Mouse (Mus musculus) urinary bladder, postnatal 14 days (tissue): ENCODE measurements around the gene Gpr107.
"Not testable (repeated sequence)": the region's sequence is repeated elsewhere in the genome, so short reads cannot be mapped to it uniquely, and the experiment has no call there.

Source experiments
- DNase-seq: peaks from one replicate; pipeline ENCODE4 v3.0.0; 2021; ENCODE audit warnings: low spot score

Gpr107 gene

DNA sequence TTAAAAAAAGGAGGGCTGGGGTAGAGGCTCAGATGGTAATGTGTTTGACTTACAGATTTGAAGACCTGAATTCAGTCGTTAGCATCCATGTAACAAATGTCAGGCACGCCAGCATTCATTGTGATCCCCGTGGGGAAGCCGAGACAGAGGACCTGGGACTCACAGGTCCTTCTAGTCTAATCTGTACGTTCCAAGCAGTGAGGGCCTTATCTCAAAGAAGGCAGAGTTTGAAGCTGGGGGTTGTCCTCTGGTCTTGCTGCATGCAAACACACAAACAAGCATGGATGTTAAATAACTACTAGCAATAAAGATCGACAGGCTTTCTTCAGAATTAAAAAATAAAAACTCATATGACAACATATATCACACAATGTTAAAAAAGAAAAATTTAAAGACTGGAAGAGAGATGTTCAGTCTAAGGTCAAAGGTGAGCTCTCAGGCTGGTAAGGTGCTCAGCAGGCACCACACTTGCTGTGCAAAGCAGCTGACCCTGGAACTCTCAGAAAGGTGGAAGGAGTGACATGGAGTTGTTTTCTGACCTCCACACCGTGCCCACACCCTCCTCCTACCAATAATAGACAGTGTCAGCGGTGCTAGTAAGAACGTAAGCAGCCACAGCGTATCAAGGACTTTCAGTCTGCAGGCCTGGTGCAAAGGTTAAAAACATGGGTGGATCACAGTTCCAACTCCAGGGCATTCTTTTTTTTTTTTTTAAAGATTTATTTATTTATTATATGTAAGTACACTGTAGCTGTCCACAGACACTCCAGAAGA is 8.2 kb downstream of the Gpr107 start:
- DNase-seq, result no peak

DNA sequence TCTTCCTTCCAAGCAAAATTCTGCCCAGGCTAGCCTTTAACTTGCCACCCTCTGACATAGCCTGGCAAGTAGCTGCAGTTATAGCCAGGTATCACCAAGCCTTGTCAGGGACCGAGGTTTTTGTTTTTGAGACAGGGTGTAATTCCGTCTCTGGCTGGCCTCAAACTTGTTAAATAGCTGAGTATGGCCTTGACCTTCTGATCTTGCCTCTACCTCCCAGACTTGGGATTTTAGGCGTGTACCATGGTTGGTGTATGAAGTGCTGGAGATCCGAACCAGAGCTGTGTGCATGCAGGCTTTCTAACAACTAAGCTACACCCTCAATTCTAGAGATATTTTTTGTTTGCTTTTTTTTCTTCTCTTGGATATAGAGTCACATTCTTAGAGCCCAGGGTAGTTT is 9.5 kb downstream of the Gpr107 start:
- no peak for DNase-seq

DNA sequence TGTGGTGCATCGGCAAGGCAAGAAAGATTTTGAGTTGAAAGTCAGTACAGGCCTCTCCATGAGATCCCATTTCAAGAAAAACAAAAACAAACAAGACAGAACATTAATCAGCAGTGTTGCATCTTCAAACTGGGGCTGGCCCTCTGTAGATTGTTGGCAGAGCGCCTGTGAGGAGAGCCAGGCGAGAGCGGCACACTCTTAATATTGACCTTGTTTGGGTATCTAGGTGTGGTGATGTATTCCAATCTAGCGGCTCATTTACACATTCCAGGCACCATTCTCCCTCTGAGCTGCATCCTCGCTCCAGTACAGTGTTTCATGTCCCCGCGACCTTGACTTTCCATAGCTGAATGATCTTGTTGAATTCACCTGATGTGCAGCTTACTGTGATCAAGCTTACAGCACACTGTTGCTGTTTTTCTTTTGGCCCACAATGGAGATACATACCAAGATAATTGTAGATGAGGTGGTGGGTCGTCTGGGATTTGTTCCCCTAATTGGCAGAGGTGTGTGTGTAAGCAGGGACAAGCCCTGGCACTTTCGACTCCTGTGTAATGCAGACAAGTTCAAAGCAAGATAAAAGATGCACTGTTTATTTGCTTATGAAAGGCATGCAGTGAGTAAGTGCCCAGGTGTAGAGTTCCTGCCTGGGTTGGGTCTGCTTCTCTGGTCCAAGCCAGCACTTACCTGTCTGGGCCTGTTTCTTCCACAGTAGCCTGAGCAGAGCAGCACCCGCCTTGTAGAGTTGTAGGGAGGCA is 11.4 kb downstream of the Gpr107 start:
- DNase-seq, result peak; percentile 71

DNA sequence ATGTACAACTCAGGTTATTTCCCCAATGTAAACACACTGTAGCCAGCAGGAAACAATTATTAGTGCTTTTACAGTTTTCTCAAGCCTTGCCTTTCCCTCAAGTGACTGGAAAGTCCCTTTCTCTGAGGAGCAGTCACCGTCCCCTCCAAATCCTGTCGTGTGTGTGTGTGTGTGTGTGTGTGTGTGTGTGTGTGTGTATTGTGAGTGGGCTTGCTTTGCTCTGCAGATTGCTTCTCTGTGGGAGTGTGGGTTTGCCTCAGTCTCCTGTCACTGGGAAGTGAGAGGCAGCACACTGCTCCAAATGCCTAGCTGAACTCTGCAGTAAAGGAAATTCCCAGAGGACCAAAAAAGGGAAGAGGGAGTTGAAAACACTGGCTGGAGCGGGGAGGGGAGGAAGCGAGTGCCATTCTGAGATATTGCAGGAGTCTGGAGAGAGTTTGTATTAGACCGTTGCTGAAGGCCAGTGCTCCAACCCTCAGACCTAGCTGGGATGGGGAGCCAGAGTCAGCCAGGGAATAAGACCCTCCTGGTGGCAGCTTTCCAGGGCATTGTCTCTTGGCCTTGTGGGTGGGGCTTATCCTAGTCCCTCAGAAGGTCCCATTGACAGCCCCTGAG is 12.8 kb downstream of the Gpr107 start:
- DNase-seq, result peak; percentile 17

DNA sequence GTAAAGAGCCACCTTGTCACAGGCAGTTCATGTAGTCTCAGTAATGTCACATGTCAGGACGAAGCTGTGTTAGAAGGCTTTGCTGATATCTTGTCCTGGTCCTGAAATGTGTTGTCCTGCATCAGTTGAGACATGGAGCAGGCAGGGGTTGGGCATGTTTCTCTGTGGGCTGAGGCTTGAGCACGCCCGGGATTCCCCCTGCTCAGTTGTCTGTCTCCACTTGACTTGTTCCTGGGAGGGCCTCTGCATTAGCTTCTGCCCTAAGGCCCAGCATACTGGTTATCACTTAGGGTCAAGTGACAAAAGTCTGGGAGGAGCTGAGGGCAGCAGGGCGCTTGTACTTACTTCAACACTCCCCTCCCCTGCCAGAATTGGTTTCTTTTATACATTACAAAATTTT is 13.4 kb downstream of the Gpr107 start:
- DNase-seq, result no peak

DNA sequence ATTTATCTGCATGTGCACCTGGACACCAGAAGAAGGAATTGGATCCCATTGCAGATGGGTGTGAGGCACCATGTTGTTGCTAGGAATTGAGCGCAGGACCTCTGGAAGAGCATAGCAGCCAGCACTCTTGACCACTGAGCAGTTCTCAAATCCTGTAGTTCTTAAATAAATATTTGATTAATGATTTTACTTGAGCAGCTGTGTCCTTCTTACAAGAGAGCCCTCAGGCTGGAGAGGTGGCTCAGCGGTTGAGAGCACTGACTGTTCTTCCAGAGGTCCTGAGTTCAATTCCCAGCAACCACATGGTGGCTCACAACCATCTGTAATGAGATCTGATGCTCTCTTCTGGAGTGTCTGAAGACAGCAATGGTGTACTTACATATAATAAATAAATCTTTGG is 15.5 kb downstream of the Gpr107 start:
- not testable (repeated sequence) for DNase-seq

DNA sequence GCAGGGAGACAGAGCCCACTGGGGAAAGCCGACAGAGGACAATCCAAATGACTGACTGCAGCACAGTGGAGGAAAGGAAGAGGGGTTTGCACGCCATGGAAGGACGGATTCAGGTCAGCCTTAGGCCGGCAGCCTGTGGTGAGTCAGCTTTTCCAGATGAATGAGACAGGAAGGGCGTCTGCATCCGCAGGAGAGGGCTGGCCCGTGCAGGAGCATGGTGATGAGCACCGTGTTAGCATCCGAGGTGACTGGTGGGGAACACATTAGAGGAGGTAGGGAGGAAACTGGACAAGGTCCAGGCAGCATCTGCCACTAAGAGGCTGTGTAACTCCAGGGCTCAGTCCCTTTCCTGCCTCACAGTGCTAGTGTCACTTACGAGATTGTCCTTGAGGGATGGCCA is 16.9 kb downstream of the Gpr107 start:
- no peak for DNase-seq

DNA sequence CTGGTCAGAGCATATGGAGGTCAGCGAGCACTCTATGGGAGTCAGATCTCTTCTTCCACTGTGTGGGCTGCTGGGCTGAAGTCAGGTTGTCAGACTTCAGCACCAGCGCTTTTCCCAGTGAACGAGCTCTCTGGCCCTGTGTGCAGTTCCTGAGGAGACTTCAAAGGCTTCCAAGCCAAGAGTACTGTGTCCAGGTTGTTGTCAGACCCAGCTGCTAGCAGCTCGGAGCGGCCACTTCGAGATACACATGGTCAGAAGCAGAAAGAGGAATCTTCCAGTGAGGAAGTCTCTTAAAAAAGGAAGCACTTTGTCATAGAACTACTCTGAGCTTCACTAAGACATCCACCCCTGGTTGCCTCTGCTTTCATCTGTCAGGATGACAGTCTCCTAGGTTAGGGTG is 18.0 kb downstream of the Gpr107 start:
- DNase-seq, result no peak

DNA sequence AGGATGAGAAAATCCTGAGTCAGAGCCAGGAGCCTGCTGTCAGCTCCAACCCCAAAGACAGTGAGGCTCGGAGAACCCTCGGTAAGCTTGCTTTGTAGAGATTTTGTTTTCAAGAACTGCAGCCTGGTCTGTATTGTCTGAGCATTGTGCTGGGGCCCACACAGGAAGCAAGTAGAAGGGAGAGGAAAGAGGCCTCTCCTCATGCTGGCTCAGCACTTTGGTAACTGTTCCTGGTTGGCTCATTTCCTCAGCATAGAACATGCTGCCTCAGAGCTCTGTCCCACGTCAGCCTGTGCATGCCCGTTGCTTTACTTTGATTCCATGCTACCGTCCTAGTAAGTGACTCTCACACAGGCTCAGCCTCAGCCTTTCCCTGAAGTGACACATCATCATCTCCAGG is 19.9 kb downstream of the Gpr107 start:
- no peak for DNase-seq

DNA sequence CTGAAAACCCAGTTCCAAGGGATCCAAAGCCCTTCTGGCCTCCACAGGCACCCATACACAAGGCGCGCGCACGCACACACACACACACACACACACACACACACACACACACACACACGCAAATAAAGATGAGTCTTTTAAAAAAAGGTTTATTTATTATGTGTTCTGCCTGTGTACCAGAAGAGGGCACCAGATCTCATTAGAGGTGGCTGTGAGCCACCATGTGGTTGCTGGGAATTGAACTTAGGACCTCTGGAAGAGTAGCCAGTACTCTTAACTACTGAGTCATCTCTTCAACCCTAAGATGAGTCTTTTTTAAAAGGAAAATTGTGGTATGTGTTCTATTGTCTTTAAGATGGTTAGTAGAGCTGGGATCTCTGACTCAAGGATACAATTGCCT is 20.4 kb downstream of the Gpr107 start:
- no peak for DNase-seq

DNA sequence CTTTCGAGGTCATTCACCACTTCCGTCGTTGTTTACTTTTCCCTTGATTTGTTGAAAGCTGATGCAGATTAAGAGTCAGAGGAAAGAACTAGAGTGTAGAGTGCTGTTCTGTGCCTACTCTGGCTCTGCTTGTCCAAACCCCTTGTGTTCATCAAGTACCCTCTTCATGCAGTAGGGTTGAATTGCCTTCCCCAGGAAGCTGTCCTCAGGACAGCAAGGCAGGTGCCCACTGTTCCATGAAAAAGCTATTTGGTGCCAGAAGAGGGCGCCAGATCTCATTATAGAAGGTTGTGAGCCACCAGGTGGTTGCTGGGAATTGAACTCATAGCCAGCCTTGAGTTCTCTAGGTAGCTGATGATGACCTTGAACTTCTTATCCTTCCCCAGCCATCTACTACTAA is 21.2 kb downstream of the Gpr107 start:
- DNase-seq, result no peak

DNA sequence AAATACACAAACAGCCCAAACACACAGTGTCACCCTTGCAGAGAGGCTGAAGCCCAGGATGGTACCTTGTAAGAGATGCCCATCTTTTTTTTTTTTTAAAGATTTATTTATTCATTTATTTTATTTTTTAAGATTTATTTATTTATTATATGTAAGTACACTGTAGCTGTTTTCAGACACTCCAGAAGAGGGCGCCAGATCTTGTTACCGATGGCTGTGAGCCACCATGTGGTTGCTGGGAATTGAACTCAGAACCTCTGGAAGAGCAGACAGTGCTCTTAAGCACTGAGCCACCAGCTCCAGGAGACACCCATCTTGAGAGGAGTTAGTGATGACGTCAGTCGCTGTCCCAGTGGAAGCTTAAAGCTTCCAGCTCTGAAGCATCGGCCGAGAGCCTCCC is 26.5 kb downstream of the Gpr107 start:
- DNase-seq, result not testable (repeated sequence)

DNA sequence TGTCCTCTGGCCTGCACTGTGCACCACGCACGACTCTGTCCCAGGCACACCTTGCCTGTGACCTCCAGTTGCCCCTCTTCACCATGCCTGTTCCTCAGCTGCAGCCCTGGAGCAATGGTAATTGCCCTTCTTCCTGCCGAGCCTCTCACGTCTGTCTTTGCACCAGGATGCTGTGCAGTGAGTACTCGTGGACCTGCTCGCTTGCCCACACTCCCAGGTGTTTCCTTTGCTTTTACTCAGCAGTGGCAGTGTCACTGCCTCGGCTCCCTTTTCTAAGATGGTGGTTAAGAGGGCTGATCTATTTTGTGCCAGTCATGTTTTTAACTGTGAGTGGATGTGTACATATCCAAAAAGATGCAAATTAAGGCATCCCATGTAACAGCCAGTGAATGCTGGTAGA is 27.4 kb downstream of the Gpr107 start:
- DNase-seq, result no peak

DNA sequence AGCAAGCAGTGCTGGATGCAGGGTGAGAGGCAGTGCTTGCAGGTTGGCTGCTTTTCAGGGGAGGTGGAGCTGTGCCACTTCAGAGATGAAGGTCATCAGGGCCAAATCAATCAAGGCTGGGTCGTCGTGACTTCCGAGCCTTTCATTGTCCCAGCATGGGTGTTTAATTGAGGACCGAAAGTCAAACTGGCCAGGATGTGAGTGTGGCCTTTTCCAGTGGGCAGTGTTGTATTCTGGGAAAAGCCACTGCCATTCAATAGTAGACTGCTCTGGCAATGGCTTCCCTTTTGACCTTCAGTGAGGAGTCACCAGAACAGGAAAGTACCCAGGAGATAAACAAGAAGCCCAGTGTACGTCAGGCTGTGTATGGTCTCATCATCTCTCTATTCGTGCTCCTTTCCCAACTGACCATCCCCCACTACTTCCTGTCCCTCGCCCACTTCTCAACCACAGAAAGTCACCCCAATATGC is 28.0 kb downstream of the Gpr107 start:
- no peak for DNase-seq

DNA sequence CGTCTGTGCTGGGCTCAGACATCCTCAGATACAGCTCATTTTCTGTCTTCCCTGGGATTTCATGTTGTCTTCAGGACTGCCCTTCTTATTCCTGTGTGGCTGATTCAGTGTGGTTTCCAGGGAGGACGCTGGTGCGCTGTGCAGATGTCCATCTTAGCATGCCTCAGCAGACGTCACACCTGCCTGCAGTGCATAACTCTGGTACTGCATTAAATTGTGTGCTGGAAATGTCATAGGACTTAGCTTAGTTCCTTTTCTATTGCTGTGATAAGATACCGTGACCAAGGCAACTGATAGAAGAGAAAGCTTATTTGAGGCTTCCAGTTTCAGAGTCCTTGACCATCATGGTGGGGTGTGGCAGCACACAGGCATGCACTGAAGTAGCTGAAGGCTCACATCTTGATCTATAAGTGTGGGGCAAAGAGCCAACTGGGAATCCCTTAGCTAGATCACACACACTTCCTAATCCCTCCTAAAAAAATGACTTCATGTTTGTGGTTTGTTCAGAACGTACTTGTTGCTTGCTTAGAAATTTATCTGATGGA is 30.7 kb downstream of the Gpr107 start:
- no peak for DNase-seq

DNA sequence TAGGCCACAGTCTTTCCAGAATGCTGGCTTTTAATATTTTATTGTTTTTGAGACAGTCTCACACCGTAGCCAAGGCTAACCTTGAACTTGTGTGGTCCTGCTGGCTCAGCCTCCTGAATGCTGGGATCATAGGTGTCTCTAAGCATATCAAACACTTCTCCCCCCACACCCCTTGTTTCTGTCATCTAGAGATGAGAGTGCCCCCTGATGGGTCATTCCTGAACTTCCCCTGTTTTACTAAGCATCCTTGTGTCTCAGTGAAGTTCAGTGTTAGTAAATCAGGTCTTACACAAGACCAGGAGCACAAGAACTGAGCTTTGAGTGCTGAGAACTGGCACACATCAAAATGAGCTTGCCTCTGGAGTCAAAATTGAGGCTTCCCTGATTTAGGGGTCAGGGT is 31.7 kb downstream of the Gpr107 start:
- no peak for DNase-seq

DNA sequence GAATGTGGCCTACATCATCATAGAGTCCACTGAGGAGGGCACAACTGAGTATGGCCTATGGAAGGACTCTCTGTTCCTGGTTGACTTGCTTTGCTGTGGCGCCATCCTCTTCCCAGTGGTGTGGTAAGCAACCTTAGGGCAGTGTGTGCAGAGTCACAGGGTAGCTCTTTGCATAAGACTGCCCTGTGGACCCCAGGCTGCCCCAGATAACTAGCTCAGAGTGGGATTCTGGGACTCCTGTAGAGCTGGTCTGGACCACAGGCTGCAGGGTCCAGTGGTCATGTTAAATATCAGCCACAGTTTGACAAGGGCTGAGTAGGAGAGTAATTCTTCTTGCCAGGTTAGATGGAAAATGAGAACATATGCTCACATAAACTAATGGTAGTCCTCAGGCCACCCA is 36.6 kb downstream of the Gpr107 start:
- DNase-seq, result no peak

DNA sequence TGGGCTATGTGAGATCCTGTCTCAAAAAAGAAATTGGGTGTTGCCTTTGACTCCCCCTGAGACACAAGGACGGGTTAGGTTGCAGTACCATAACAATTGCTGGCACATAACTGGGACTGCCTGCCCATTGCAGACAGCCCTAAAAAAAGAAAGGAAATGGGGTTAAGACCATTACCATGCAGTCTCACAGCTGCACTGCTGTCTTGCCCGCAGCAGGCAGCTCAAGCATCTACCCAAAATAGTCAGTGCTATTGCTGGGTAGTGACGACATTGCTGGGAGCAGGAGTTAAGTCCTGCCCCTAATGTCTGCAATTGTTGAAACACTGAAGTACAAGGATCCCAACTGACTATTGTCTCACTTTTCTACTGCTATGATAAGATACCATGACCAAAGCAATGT is 37.5 kb downstream of the Gpr107 start:
- no peak for DNase-seq

DNA sequence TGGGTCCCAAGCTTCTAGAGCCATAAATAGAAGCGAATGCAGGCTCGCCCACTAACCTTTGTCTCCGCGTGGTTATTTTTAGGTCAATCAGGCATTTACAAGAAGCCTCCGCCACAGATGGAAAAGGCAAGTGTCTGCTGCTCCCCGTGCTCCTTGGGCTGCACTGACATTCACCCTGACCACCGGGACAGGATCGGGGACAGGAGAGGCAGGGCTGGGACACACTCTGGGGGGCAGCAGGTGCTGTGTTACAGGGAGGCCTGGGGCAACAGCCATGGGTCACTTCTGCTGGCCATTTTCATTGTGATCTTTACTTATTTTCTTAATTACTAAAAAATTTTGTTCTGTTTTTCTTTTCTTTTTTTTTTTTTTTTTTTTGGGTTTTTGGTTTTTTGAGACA is 39.6 kb downstream of the Gpr107 start:
- no peak for DNase-seq

DNA sequence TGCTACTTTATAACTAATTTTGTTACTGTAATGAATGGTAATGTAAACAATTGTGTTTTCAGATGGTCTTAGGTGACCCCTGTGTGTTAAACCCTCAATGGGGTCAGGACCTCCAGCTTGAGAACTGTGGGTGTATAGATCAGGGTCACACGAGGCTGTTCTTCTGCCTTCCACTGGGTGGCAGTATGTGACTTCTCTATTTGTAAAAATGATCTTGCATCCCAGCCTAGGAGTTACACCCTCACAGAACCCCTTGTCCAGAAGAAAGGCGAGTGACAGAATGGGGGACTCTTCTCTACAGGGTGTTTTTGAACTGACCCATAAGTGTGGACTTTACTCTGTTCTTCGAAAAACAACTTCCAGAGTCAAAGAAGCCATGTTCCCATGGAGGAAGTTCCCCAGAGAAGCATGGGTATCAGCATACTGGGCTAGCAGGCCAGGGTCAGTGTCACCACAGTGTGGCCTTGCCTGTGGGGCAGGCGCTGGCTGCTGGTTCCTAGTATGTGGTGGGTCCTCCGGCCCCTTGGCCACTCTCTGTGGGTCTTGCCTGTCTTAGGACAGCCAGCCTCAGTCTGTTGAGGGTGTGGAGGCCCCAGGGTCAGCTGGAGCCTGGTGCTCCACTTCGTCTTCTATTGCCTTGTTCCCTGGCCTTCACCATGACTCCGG is 42.4 kb downstream of the Gpr107 start:
- DNase-seq, result peak; percentile 24

DNA sequence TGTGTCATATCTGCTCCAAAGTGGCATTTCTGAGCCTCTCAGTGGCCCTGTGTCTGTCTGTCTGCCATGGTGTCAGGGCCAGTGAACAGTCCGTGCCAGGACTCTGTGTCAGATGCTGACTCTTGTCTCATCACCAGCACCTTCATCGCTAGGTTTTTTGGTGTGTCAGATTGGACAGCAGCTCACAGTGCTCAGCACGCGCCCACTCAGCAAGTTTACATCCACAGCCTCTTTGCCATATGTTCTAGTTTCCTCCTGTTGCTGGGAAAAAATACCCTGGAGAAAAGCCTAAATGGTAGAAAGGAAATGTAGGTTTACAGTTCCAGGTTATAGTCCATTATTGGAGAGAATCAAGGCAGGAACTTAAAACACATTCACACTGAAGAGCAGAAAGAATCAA is 46.5 kb downstream of the Gpr107 start:
- DNase-seq, result no peak

DNA sequence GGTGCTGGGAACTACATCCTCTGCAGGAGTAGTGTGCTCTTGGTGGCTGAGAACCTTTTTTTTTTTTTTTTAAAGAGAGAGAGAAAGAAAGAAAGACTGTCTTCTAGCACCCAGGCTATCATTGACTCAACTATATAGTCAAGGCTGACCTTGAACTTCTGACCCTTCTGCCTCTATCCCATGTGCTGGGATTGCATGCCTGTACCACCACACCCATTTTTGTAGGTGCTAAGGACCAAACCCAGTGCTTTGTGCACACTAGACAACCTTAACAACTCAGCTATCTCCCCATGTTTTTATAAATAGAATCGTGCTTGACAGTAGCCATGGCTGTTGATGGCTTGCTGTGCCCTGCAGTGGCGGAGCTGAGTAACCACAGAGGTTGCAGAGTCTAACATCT is 47.9 kb downstream of the Gpr107 start:
- DNase-seq, result no peak
